Mouse (Mus musculus): ENCODE data around the gene Tpbpb. TPM values are rescaled to one million over a fixed set of nuclear protein-coding genes. Genes with fewer than 3 reads are reported as not detected.

The Tpbpb gene
- total and polyA plus RNA-seq, 3 experiments, result not detected

DNA sequence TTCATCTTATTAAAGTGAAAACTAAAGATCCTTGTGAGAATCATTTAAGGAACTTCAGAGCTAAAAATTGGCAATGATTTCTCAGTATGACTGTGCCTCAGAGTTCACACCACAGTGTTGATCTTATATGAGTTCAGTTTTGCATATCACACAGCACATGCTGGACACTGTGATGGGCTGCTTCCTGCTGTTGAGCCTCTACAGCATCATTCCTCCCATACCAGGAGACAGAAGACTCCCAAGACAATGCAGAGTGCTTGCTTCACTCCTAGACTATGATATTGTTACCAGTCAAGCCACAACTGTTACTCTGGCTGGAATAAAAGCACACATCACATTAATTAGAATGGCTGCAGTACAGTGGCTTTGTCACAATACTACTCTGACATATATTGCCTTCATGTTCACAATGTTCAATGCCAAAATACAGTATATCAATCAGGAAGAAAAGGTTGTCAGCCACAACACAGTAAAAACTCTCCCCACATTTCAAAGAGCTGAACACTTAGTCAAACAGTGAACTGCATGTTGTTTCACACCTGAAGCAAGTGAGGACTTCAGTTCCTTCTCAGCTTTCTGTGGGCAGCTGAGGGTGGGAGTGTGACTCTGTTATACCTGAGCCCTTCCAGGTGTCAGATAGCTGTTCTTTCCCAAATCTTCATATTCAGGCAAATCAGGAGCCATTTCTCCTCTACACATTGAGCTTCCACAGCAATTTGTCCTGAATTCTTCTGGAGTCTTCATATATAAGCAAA, 9.1 kb downstream of the Tpbpb start:
- no peaks in the 10 kb centered on the region for H3K27me3 ChIP-seq (ENCODE audit: control insufficient read depth, insufficient read depth, low read length)
- H3K9ac ChIP-seq (ENCODE audit: low read depth, low read length), result no peak overlapping the region
- DNase-seq, result no peak
- H3K27ac ChIP-seq, result no peak overlapping the region
- no peak for TF ChIP-seq CTCF (IDR thresholded peaks at IDR 0.05)
- H3K4me3 ChIP-seq, result no peak overlapping the region
- peaks cover 5% of the 10 kb centered on the region for H3K4me1 ChIP-seq (ENCODE audit: control insufficient read depth, insufficient read depth, low read length)
- H3K36me3 ChIP-seq (ENCODE audit: control insufficient read depth, insufficient read depth, low read length), result no peaks in the 10 kb centered on the region; the same call in 1 of the 2 replicates
- no peaks in the 10 kb centered on the region for H3K79me2 ChIP-seq (replicated peaks; ENCODE audit: control insufficient read depth, insufficient read depth, low read length)
- intact Hi-C loops (cut with DNase I), result loop anchor here (2.0 to 5.0 kb wide), 2 partner anchors 48 to 69 kb away; no protein-coding TSS in a partner anchor

DNA sequence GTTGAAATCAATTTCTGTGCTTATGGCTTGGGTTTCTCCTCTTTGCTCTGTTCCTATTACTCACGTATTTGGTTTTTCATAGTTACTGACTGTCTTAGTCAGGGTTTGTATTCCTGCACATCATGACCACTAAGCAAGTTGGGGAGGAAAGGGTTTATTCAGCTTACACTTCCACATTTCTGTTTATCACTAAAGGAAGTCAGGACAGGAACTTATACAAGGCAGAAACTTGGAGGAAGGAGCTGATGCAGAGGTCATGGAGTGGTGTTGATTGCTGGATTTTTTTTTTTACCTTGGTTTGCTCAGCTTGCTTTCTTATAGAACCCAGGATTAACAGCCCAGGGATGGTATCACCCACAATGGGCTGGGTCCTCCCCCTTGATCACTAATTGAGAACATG, 12.4 kb downstream of the Tpbpb start:
- Histone ChIP-seq H3K27me3 (ENCODE audit: control insufficient read depth, insufficient read depth, low read length) (no peaks in the 10 kb centered on the region), H3K4me1 (ENCODE audit: control insufficient read depth, insufficient read depth, low read length) (peaks cover 2% of the 10 kb centered on the region), H3K9ac (ENCODE audit: low read depth, low read length) (no peak overlapping the region), H3K27ac (no peak overlapping the region), H3K4me3 (no peak overlapping the region), H3K36me3 (ENCODE audit: control insufficient read depth, insufficient read depth, low read length) (no peaks in the 10 kb centered on the region), H3K79me2 (replicated peaks; ENCODE audit: control insufficient read depth, insufficient read depth, low read length) (no peaks in the 10 kb centered on the region)
- WGBS, result 58% methylated on average over 1 of the region's 1 CpGs
- TF ChIP-seq EP300 (IDR thresholded peaks at IDR 0.05; ENCODE audit: insufficient read depth, low read depth, low read length) (no peak), CTCF (IDR thresholded peaks at IDR 0.05) (no peak)
- DNase-seq, result no peak
- intact Hi-C loops (cut with DNase I), result no loop called here

DNA sequence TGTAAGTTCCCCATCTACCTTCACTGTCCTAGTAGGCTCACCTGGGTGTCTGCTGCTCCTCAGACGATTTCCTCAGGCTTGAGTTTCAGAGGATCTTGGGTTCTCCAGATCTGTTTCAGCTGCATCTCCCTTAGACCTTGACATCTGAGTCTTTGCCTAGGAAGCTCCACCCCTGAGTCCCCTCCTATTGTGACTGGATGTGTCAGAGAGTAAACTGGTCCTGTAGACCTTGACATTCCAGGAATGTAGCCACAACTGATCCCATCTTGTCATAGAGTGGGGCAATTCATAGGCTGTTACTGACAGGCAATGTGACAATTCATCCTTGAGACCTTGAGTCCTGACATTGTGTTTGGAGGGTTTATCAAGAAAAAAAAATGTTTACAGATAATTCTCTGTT, 40.4 kb downstream of the Tpbpb start, which contains the start of gene 4930486L24Rik:
TSS of gene 4930486L24Rik (minus strand) at position 195 of the 400 bp plus-strand sequence.
- 49% methylated on average over 1 of the region's 1 CpGs for WGBS
- no peaks in the 10 kb centered on the region for H3K79me2 ChIP-seq (replicated peaks; ENCODE audit: control insufficient read depth, insufficient read depth, low read length)
- no peak within 1 kb of the TSS for H3K9ac ChIP-seq (ENCODE audit: low read depth, low read length)
- no peaks in the 10 kb centered on the region for H3K36me3 ChIP-seq (ENCODE audit: control insufficient read depth, insufficient read depth, low read length)
- no peak within 1 kb of the TSS for H3K27ac ChIP-seq
- H3K4me3 ChIP-seq, result no peak within 1 kb of the TSS
- no peaks in the 10 kb centered on the region for H3K27me3 ChIP-seq (ENCODE audit: control insufficient read depth, insufficient read depth, low read length)
- no peak for DNase-seq
- intact Hi-C loops (cut with DNase I), result no loop called here
- TF ChIP-seq POLR2A (IDR thresholded peaks at IDR 0.05; ENCODE audit: insufficient read depth, low read depth, low read length) (no peak), CTCF (IDR thresholded peaks at IDR 0.05) (no peak), EP300 (IDR thresholded peaks at IDR 0.05; ENCODE audit: insufficient read depth, low read depth, low read length) (no peak)
- H3K4me1 ChIP-seq (ENCODE audit: control insufficient read depth, insufficient read depth, low read length), result no peaks in the 10 kb centered on the region

Other genes with a start within 250 kb of the Tpbpb start
- not detected for gene BC051665, start 118.5 kb downstream of the Tpbpb start, total RNA-seq (2021)
- not detected in 2 replicates for gene BC051665, start 118.5 kb downstream of the Tpbpb start, polyA plus RNA-seq (2012; rRNA removed)
- gene Ctsll3, start 102.0 kb downstream of the Tpbpb start, total RNA-seq (2021), result not detected
- not detected in 2 replicates for gene Ctsll3, start 102.0 kb downstream of the Tpbpb start, polyA plus RNA-seq (2012; rRNA removed)
- not detected for gene 4930486L24Rik, start 40.4 kb downstream of the Tpbpb start, total RNA-seq (2021)
- 0.47 TPM in 1 of 2 replicates, not detected in the other for gene 4930486L24Rik, start 40.4 kb downstream of the Tpbpb start, polyA plus RNA-seq (2012; rRNA removed)
- 1 to 10 TPM; 1.4 to 1.6 TPM for gene Gm49392, start 8.0 kb downstream of the Tpbpb start, total RNA-seq (2021)
- 0.21 and 1.3 TPM in 2 replicates for gene Gm49392, start 8.0 kb downstream of the Tpbpb start, polyA plus RNA-seq (2012; rRNA removed)
- gene Ctla2b, start 7.4 kb downstream of the Tpbpb start, total RNA-seq (2021), result 10 to 100 TPM in 1 of 2 experiments, 1 to 10 TPM in 1; 4.9 to 19.8 TPM
- 2.4 and 3.9 TPM in 2 replicates for gene Ctla2b, start 7.4 kb downstream of the Tpbpb start, polyA plus RNA-seq (2012; rRNA removed)
- not detected for gene Gm49393, start 30.7 kb upstream of the Tpbpb start, total RNA-seq (2021)
- not detected in 2 replicates for gene Gm49393, start 30.7 kb upstream of the Tpbpb start, polyA plus RNA-seq (2012; rRNA removed)
- gene Gm49391, start 31.7 kb upstream of the Tpbpb start, total RNA-seq (2021), result 1 to 10 TPM; 3.0 to 6.3 TPM
- gene Gm49391, start 31.7 kb upstream of the Tpbpb start, polyA plus RNA-seq (2012; rRNA removed), result 6.6 and 7.4 TPM in 2 replicates
- 100 to 1,000 TPM in 1 of 2 experiments, 10 to 100 TPM in 1; 73.6 to 117 TPM for gene Ctla2a, start 31.7 kb upstream of the Tpbpb start, total RNA-seq (2021)
- 30.7 and 31.4 TPM in 2 replicates for gene Ctla2a, start 31.7 kb upstream of the Tpbpb start, polyA plus RNA-seq (2012; rRNA removed)
- gene Tpbpa, start 37.1 kb upstream of the Tpbpb start, total RNA-seq (2021), result not detected
- gene Tpbpa, start 37.1 kb upstream of the Tpbpb start, polyA plus RNA-seq (2012; rRNA removed), result not detected in 2 replicates
- not detected for gene Ctsj, start 101.1 kb upstream of the Tpbpb start, total RNA-seq (2021)
- not detected in 2 replicates for gene Ctsj, start 101.1 kb upstream of the Tpbpb start, polyA plus RNA-seq (2012; rRNA removed)
- not detected for gene Ctsq, start 135.8 kb upstream of the Tpbpb start, total RNA-seq (2021)
- gene Ctsq, start 135.8 kb upstream of the Tpbpb start, polyA plus RNA-seq (2012; rRNA removed), result not detected in 2 replicates

Data from heart, adult 2 months (tissue).